Mouse (Mus musculus) left cerebral cortex, postnatal 14 days (tissue): ENCODE results near the gene Calhm5. TPM values are rescaled to one million over a fixed set of nuclear protein-coding genes. Genes with fewer than 3 reads are reported as not detected.

ENCODE experiments used
- DNase-seq, 2 experiments: peaks; one replicate each; pipeline ENCODE4 v3.0.0; 2021 to 2022; ENCODE audit warnings: low spot score in 2 of 2, mixed read lengths in 1 of 2
- intact Hi-C: fragments of 180-260 bp; cut with DNase I; formaldehyde crosslinking; loops from one replicate; pipeline ENCODE4 v1.15.1; 2025
- total RNA-seq, 2 experiments: library from RNA; stranded (reverse); gene quantifications; 2 replicates each; pipeline ENCODE4 v1.2.3; 2021

Calhm5 gene
- total RNA-seq, 2 experiments from 2014 or later, result 1.9 to 2.5 TPM

GRCm38 (mm10) chr10:34086514-34086913, 9.8 kb downstream of the Calhm5 start:
- intact Hi-C loops, result no loop called here
- DNase-seq, result no peak

DNA sequence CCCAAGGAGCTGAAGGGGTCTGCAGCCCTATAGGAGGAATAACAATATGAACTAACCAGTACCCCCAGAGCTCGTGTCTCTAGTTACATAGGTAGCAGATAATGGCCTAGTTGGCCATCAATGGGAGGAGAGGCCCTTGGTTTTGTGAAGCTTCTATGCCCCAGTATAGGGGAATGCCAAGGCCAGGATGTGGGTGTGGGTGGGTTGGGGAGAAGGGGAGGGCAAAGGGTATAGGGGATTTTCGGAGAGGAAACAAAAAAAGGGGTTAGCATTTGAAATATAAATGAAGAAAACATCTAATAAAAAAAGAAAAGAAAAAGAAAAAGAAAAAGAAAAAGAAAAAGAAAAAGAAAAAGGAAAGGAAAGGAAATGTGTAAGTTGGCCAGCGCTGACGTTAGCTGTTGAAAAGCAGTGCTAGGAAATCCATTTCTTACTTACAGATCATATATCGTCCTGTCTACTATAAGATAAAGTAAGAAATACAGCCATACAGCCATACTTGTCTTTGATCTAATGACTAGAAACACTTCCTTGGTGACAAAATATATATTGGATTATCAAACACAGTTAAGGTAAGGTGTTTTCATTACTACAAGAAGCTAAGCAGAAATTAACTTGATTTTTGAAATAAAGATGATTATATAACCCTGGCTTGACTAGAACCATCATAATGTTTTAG, 21.7 kb downstream of the Calhm5 start:
- no peak for DNase-seq
- intact Hi-C loops, result no loop called here

DNA sequence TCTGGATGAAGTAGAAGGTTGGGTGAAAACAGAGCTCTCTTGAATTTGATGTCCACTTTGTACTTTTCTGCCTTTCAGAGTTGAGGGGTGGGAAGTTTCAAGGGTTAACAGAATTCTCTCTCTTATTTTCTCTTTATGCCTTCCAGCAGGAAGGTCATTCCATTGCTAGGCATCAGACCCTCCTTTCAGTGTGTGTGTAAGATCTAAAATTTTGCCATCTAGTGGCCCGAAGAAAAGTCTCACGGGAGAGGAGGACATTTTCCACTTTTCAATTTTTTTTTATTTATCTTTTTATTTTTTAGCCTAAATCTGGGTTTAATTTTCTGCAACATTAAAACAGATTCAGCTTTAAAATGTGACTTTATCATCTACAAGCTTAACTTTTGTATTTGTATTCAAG, 24.7 kb downstream of the Calhm5 start:
- intact Hi-C loops, result no loop called here
- no peak for DNase-seq

GRCm38 (mm10) chr10:34070999-34071492, 25.3 kb downstream of the Calhm5 start:
- intact Hi-C loops, result no loop called here
- no peak for DNase-seq

DNA sequence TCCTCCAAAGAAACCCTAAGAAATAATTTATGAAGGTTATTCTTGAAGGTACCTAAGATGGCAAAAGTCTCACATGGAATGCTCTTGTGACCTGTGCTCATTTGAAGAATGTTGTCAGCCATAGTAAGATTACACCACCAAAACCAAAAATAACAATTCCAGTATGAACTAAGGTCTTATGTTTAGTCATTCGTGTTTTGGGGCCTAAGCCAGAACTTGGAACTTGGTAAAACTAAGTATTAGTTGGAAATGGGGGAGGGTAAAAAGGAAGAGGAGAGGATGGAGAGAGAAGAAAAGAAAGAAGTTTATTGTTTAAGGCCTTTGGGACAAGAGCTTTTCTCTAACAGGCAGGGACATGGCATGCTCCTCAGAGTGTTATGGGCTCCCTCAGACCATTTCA, 26.7 kb downstream of the Calhm5 start:
- DNase-seq, result no peak
- intact Hi-C loops, result no loop called here

DNA sequence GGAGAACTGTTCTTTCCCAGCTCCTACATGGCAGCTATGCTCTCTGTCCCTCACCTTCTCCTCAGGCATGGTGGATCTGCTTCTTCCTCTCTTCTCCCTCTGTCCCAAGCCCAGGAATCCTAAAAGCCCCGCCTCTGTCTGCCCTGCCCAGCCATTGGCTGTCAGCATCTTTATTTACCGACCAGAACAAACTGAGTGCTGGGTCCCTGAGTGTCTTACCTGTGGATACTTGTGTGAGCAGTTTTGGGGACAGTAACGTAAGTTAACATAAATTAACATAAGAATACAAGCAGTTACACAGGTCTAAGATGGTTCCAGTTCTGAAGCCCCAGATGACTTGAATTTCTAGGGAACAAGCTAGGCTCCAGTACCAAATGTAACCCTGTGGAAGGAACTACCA, 29.7 kb downstream of the Calhm5 start:
- DNase-seq, result no peak
- intact Hi-C loops, result no loop called here

- intact Hi-C loops, result no loop called here
- no peak for DNase-seq
These were observed 42.3 kb downstream of the Calhm5 start for GRCm38 (mm10) chr10:34053987-34054386.

- intact Hi-C loops, result no loop called here
- DNase-seq, result no peak
These were observed 52.1 kb downstream of the Calhm5 start, which contains the start of gene Calhm4 for GRCm38 (mm10) chr10:34044210-34044609. Gene Calhm4 (minus strand): TSS chr10:34044310.

Other genes starting within 250 kb of the Calhm5 start
- gene Sult3a1, start 238.8 kb downstream of the Calhm5 start, total RNA-seq, result not detected
- 1 to 10 TPM; 3.3 to 4.5 TPM for gene Rsph4a, start 191.4 kb downstream of the Calhm5 start, total RNA-seq
- gene Zup1, start 145.2 kb downstream of the Calhm5 start, total RNA-seq, result 10 to 100 TPM; 11.1 to 12.1 TPM
- gene Rwdd1, start 76.9 kb downstream of the Calhm5 start, total RNA-seq, result 100 to 1,000 TPM in 1 of 2 experiments, 10 to 100 TPM in 1; 95.5 to 103 TPM
- gene Trappc3l, start 58.9 kb downstream of the Calhm5 start, total RNA-seq, result not detected
- gene Calhm4, start 52.2 kb downstream of the Calhm5 start, total RNA-seq, result not detected
- gene Calhm6, start 31.5 kb upstream of the Calhm5 start, total RNA-seq, result under 1 TPM in 1 of 2 experiments, not detected in 1; 0.51 TPM
- 1 to 10 TPM; 6.0 to 7.5 TPM for gene Dse, start 111.2 kb upstream of the Calhm5 start, total RNA-seq
- 100 to 1,000 TPM; 122 to 124 TPM for gene Tspyl1, start 185.7 kb upstream of the Calhm5 start, total RNA-seq
- gene Tspyl4, start 200.9 kb upstream of the Calhm5 start, total RNA-seq, result 100 to 1,000 TPM; 351 TPM